Mouse (Mus musculus): Measurements from ENCODE around the gene Dytn.

Dytn gene

DNA sequence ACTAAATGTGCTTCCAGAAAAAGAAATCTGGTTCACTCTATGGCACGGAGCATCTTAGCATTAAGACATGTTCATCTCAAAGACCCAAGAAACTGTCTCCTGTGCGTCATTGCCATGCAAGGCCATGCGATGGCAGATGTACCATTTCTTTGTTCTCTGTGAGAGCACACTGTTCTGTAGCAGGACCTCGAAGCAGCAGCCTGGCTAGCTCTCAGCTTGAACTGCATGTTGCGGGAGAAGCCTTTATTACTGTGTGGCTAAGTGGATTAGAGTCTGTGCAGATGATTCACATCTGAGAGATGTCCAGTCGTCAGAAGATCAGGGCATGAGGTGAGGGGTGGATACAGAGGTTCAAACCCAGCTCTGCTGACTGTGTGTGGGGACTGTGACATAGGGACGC lies 99.9 kb downstream of the Dytn start:
- in situ Hi-C loops (cut with MboI, MseI) = no loop called here

DNA sequence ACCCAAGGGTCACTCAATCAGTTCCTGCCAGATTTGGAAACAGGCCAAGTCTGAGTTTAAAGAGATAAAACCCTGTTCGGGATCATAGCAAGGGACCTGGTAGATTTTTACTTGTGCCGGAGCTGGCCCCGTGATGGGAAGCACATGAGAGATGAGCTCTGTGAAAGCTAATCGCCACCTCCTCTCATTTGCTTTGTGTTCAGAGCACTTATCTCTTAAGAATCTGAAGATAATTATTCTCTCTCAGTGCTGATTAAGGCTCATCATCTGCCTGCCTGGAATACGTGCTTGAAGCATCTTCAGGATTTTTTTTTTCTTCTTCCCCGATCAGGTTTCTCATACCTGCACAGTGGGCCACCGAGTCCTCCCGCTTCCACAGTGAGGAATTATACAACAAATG lies 107.6 kb downstream of the Dytn start:
- in situ Hi-C loops (cut with MboI, MseI) = no loop called here

DNA sequence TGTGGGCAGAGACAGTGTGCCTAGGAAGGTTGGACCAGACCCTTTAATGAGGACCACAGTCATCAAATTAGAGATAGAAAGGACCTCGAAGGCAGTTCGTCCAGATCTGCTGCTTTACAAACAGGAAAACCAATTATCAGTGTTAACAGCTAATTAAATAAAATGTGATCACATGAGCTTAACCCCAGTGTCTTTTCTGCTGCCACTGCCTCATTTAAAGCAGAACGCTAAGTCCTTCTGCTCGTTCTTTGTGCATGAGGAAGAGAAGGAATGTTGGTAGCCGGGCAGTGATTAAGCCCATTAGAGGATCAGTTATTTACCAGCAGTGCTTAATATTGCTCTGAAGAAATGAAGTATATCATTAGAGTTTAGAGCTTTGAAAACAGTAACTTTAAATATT lies 109.9 kb downstream of the Dytn start:
- in situ Hi-C loops (cut with MboI, MseI) = no loop called here

DNA sequence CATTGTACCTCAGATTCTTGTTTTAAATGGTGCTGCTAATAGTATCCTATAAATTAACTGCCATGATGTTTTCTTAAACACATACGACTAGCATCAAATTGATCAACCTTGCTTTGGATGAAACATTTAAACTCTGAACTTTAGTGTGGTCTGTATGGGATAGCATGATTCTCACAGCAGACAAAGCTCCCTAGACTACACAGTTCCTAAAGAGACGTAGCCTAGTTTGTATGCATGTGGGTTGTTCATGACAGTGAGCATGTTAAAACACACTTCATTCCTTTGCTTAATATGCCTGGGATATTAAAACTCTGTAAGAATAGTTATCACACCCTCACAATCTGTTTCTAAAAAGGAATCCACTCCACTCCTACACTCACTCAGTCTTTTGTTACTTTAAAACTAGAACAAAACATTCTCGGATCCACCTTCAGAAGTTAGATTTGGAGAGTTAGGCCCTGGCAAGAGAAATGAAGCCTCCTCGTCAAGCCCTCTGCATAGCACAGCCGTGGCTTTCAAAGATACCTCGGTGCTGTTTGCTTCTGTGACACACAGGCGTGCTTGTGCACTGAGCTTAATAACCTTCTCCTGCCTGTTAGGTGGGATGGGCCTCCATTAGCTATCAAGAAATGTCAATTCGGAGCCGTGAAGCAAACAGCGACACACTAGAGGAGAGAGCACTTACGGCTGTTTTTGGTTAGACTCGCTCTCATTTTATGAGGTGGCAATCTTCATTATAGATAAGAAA lies 112.7 kb downstream of the Dytn start:
- in situ Hi-C loops (cut with MboI, MseI) = no loop called here

DNA sequence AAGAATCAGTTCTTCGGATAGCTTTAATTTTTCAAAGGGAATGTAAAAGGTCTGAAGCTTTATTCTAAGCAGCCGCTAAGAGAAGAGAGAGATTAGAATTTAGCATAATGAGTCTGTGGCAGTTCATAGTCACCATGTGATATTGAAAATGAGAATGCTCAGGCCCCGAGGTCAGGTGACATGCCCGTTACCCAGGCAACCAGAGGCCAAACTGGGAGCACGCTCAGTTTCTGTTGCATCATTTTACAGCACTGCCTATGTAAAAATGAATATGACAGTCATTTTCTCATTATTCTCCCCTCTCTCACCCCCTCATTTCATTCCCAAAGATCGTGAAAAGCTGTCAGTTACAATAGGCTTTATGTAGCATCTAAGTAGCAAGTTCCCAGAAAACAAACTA lies 113.3 kb downstream of the Dytn start:
- in situ Hi-C loops (cut with MboI, MseI) = no loop called here

All from T-helper 1 cell (primary cell).